Mouse (Mus musculus): ENCODE measurements around the gene Gm49601.

The Gm49601 gene

DNA sequence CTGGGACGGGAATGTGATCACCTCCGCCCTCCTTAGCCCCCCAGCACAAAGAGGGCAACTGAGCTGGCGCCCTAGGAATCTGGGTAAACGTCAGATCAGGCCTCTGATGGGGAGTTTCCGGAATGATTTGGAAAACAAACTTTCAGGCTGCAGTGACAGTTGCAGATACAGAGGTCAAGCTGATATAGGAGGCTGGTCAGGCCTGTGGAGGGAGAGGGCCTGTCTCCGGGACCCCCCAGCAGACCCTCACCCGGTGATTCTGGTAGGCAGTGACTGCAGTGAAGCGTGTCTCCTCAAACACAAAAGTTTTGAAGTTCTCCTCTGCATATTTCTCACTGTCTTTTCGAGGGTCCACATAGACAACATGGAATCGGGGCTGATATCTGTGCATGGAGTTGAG, 43.1 kb downstream of the Gm49601 start:
- DNase-seq (ENCODE audit: extremely low read depth, low read depth, low spot score) = no peak

- no peak for DNase-seq (ENCODE audit: extremely low read depth, low read depth, low spot score)
Measured at GRCm38 (mm10) chr16:18582426-18583148, 43.6 kb downstream of the Gm49601 start.

DNA sequence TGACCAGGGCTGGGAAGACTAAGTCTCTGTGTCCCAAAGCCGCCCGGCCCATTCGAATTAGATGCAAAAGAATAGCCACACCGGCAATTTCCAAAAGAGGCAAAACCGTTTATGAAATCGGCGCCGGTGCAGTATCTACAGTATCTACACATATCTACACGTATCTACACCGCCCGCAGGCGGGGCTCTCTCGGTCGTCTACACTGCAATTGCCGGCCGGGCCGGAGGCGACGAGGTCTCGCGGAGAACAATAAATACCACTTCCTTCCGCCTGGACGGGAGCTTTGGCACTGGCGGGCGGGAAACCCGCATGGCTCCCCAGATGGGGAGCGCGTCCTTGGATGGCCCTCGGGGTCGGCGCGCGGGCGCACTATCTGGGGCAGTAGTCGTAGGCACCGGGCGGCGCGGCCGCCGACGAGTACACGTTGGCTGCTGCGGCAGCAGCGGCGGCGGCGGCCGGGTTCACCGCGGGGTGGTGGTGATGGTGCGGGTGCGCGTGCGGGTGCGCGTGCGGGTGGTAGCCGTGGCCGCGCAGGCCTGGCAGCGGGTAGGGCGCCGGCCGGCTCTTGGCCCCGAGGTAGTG, 44.5 kb downstream of the Gm49601 start:
- no peak for DNase-seq (ENCODE audit: extremely low read depth, low read depth, low spot score)

DNA sequence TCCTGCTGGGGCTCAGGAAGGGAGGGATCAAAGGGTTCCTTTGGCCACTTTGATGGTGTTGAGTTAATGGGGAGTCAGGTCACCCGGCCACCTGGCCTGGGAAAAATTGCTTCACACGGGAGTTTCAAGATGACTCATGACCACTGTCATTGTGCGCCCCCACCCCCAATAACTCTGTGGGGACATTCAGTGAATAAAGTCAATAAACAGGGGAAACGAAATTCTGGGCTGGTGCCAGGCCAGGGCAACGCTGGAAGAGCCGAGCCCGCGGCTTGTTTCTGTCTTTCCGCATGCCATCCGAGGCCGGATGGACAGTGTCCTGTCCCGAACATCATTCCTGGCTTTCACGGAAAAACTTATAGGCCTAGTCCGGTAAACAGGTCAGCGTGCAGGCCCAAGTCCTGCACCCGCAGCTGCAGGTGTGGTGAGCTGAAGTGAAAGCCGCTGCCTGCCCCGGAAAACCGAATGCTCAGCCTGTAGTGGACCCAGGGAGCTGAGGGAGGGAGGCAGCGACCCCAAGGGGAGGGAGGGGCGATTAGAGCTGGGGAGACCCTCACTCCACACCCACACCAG, 45.1 kb downstream of the Gm49601 start:
- DNase-seq (ENCODE audit: extremely low read depth, low read depth, low spot score) = no peak

DNA sequence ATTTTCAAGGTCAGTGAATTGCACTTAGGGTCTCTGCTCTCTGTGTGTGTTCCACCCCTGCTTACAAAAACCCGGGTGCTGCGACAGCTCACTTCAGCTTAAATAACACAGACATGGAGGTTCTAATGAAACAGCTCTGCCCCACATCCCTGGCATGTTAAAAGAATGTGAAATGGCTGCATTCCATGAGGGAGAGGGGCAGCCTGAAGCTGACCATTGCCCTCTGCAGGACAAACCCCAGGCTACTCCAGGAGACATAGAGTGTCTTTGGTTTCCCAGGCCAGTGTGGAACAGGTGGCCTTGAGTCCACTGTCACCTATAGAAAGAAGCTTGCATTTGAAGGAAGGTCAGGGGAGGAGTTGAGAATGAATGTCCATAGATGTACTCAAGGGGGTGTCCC, 45.8 kb downstream of the Gm49601 start:
- DNase-seq (ENCODE audit: extremely low read depth, low read depth, low spot score) = no peak

DNA sequence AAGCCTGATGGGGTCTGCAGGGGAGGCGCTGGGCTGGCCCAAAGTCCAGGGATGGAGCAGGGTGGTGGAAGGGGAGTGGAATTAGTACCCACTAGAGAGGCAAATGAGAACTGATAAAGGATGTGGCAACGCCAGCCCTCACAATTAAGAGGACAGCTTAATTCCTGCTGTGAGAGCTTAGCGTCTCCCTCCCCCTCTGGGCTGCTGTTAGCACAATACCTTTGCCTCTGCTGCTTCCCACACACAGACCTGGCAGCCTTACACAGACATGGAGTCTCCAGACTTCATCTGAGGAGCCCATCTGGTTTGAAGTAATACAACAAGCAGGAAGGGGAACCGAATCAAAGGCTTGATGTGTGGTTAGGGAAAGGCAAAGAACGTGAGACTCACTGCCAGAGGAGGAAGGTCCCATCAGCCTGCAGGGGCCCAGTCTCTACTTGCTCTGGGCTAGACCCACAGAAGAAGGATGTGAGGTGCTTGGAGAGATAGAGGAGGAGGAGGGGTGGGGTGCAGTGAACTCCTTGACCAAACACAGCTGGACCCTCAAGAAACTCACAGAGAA, 48.5 kb downstream of the Gm49601 start:
- no peak for DNase-seq (ENCODE audit: extremely low read depth, low read depth, low spot score)

- DNase-seq (ENCODE audit: extremely low read depth, low read depth, low spot score) = no peak
Measured at GRCm38 (mm10) chr16:18577071-18577470, 49.2 kb downstream of the Gm49601 start.

GRCm38 (mm10) chr16:18574196-18574595, 52.0 kb downstream of the Gm49601 start:
- DNase-seq (ENCODE audit: extremely low read depth, low read depth, low spot score) = peak; percentile 14

Data from fat pad, adult 2 months (tissue).